Mouse (Mus musculus): ENCODE results near the gene Ascl4.

GRCm38 (mm10) chr10:85948483-85949196 is 21.2 kb downstream of the Ascl4 start:
- TF ChIP-seq CTCF (IDR thresholded peaks at IDR 0.05; ENCODE audit: low read depth, low read length): no peak
- TF ChIP-seq POLR2A (IDR thresholded peaks at IDR 0.05; ENCODE audit: extremely low read depth, insufficient read depth, low read length): no peak
